Mouse (Mus musculus): ENCODE data around the gene Clec4a1. TPM values are rescaled to one million over a fixed set of nuclear protein-coding genes. Genes with fewer than 3 reads are reported as not detected.

Clec4a1 gene
- polyA plus RNA-seq, 1 experiment from 2014 or later, result 2.1 TPM

DNA sequence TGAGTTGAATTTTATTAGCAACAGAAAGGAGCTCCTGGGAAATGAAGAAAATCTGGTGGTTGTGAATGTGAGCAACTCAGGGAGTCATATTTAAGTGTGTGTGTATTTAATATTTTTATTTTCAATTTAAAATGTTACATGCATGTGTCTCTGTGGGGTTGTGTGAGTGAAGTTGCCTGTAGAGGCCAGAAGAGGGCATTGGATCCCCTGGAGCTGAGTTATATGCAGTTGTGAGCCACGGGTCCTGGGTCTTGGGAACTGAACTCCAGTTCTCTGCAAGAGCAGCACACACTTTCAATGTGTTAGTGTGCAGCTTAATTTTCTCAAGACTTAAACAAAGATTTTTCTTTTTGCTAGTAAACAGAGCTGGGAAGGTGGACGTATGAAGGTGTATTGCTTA is 42.9 kb downstream of the Clec4a1 start:
- 66% methylated on average over 2 of the region's 2 CpGs for WGBS
- no peaks in the 10 kb centered on the region for H3K27me3 ChIP-seq (ENCODE audit: control insufficient read depth, insufficient read depth, low read length)
- H3K9me3 ChIP-seq (ENCODE audit: control insufficient read depth, low read length), result 0 out of 2 replicates have a peak, but pooled peaks cover 3% of the 10 kb centered on the region
- no peaks in the 10 kb centered on the region for H3K36me3 ChIP-seq (ENCODE audit: control insufficient read depth, insufficient read depth, low read length)
- H3K4me3 ChIP-seq (ENCODE audit: control insufficient read depth in 1 of 2, insufficient read depth in 1 of 2, low read depth in 1 of 2, low read length in 2 of 2), result no peak overlapping the region
- H3K27ac ChIP-seq (replicated peaks in 1 of 2; ENCODE audit: control insufficient read depth in 1 of 2, insufficient read depth in 1 of 2, low read depth in 2 of 2, low read length in 2 of 2), result no peak overlapping the region
- H3K9ac ChIP-seq (ENCODE audit: low read length), result no peak overlapping the region
- no peaks in the 10 kb centered on the region for H3K4me1 ChIP-seq (ENCODE audit: control insufficient read depth in 2 of 2, insufficient read depth in 2 of 2, low read length in 2 of 2)
- ATAC-seq (ENCODE audit: insufficient number of reproducible peaks, insufficient read depth, low FRiP score, low read depth), result no peak
- no peak overlapping the region for H3K4me2 ChIP-seq (ENCODE audit: low read length)

DNA sequence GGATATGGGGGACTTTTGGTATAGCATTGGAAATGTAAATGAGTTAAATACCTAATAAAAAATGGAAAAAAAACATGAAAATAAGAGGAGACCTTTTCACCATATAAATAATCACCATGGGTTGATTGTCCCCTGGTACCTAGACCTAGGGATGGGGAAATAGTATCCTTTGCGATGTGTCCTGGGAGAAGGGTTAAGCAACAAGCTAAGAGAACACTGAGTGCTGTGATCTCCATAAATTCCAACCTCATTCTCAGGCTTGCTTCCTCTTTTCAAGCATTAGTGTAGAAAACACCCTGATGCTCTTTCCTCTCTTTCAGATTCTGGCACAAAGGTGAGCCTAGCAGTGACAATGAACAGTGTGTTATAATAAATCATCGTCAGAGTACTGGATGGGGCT is 47.4 kb downstream of the Clec4a1 start:
- Histone ChIP-seq H3K27ac (replicated peaks in 1 of 2; ENCODE audit: control insufficient read depth in 1 of 2, insufficient read depth in 1 of 2, low read depth in 2 of 2, low read length in 2 of 2) (no peak overlapping the region), H3K4me1 (ENCODE audit: control insufficient read depth in 2 of 2, insufficient read depth in 2 of 2, low read length in 2 of 2) (no peaks in the 10 kb centered on the region), H3K9me3 (ENCODE audit: control insufficient read depth, low read length) (no peaks in the 10 kb centered on the region), H3K4me2 (ENCODE audit: low read length) (no peak overlapping the region), H3K4me3 (ENCODE audit: control insufficient read depth in 1 of 2, insufficient read depth in 1 of 2, low read depth in 1 of 2, low read length in 2 of 2) (no peak overlapping the region), H3K36me3 (ENCODE audit: control insufficient read depth, insufficient read depth, low read length) (no peaks in the 10 kb centered on the region), H3K9ac (ENCODE audit: low read length) (no peak overlapping the region), H3K27me3 (ENCODE audit: control insufficient read depth, insufficient read depth, low read length) (no peaks in the 10 kb centered on the region)
- 79% methylated on average over 2 of the region's 2 CpGs for WGBS
- no peak for ATAC-seq (ENCODE audit: insufficient number of reproducible peaks, insufficient read depth, low FRiP score, low read depth)

Other genes starting within 250 kb of the Clec4a1 start
- 0.84 and 1.2 TPM in 2 replicates for gene Nanog, start 214.4 kb upstream of the Clec4a1 start, polyA plus RNA-seq (2014; fragmentation: Nextera tagmentation; extraction: Ambion mirVana)
- gene Slc2a3, start 120.2 kb upstream of the Clec4a1 start, polyA plus RNA-seq (2014; fragmentation: Nextera tagmentation; extraction: Ambion mirVana), result 10.3 and 10.7 TPM in 2 replicates
- 7.8 and 7.9 TPM in 2 replicates for gene Foxj2, start 101.9 kb upstream of the Clec4a1 start, polyA plus RNA-seq (2014; fragmentation: Nextera tagmentation; extraction: Ambion mirVana)
- 3.1 and 4.2 TPM in 2 replicates for gene C3ar1, start 65.7 kb upstream of the Clec4a1 start, polyA plus RNA-seq (2014; fragmentation: Nextera tagmentation; extraction: Ambion mirVana)
- gene Necap1, start 47.4 kb upstream of the Clec4a1 start, polyA plus RNA-seq (2014; fragmentation: Nextera tagmentation; extraction: Ambion mirVana), result 54.8 and 55.0 TPM in 2 replicates
- gene Clec4a3, start 30.7 kb downstream of the Clec4a1 start, polyA plus RNA-seq (2014; fragmentation: Nextera tagmentation; extraction: Ambion mirVana), result 2.1 and 3.7 TPM in 2 replicates
- not detected in 2 replicates for gene Clec4a4, start 68.5 kb downstream of the Clec4a1 start, polyA plus RNA-seq (2014; fragmentation: Nextera tagmentation; extraction: Ambion mirVana)
- not detected in 2 replicates for gene Clec4b1, start 128.1 kb downstream of the Clec4a1 start, polyA plus RNA-seq (2014; fragmentation: Nextera tagmentation; extraction: Ambion mirVana)
- gene Clec4a2, start 184.6 kb downstream of the Clec4a1 start, polyA plus RNA-seq (2014; fragmentation: Nextera tagmentation; extraction: Ambion mirVana), result 2.4 TPM in 2 replicates

All from heart, embryonic 14.5 days (tissue).